Mouse (Mus musculus): Measurements from ENCODE around the gene Sik1. TPM values are rescaled to one million over a fixed set of nuclear protein-coding genes. Genes with fewer than 3 reads are reported as not detected.

Sik1 gene
- total RNA-seq, 1 experiment, result 35.0 TPM

DNA sequence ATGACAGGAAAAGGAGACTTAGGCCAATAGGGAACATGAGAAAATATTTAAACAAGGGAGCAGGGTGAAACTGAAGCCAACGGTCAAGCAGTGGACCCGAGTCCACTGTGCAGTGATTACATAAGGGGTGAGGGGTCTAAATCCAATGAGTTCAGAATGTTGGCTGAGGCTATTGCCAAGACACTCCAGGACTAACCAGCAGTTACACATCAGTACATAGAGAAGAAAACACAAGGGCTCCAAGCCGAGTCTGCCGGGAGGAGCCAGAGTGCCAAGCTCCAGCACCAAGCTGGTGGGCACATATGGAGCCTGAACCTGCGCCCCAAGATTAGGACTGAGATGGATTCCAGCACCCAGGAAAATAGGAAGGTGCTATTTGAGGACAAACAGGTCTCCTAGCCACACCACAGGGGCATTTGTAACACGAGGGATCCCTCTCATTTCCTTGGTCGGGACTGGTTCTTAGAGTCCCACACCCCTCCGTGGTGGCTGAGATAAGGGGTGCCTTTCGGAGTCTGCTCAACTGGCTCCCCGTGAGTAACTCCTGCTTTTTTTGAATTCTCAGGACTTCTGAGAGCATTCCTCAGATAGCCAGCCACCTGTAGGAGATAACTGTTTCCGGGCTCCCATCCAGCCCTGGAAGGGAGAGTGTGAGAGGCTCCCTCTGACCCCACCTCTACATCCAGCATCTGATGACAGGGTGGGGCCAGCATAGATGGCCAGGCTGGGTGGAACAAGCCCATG lies 46.0 kb upstream of the Sik1 start:
- TF ChIP-seq MAFK (IDR thresholded peaks at IDR 0.05; ENCODE audit: insufficient read depth, low read depth, low read length), result no peak
- no peak for TF ChIP-seq HCFC1 (IDR thresholded peaks at IDR 0.05; ENCODE audit: borderline replicate concordance, insufficient read depth, low read length)
- TF ChIP-seq ZNF384 (IDR thresholded peaks at IDR 0.05; ENCODE audit: low read depth, low read length), result no peak
- no peak for TF ChIP-seq ZC3H11A (IDR thresholded peaks at IDR 0.05; ENCODE audit: borderline replicate concordance, low read depth, low read length)
- no peak for TF ChIP-seq CHD2 (IDR thresholded peaks at IDR 0.05; ENCODE audit: low read depth, low read length)
- H3K4me3 ChIP-seq (ENCODE audit: insufficient read depth in 1 of 2, low read depth in 1 of 2, low read length in 2 of 2, poor library complexity in 1 of 2, severe bottlenecking in 1 of 2), result no peak overlapping the region

DNA sequence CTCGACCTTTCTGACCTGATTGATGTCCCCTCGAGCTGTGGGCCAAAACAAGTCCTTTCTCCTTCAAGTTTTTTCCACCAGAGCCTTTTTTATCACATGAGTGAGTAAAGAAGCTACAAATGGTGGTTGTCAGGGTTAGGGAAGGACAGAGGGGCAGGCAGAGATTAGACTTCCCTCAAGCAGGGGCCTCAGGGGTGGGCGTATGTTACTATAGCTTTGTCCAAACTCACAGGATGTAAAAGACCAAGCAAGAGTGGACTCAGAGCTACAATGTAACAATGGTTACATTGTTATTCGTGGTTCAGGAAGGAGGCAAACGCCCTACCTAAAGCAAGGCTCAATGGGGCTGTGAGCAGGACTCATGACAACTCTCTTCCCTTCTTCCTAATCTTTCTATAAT lies 43.3 kb upstream of the Sik1 start:
- in situ Hi-C loops (cut with MboI; ENCODE audit: low sequenced_read_pairs in 2 of 2, unreplicated experiment in 2 of 2), result no loop called here

More for the DNA sequence above, 46.0 kb upstream of the Sik1 start:
- DNase-seq (ENCODE audit: low read depth, low spot score), result no peak
- Histone ChIP-seq H3K9ac (ENCODE audit: insufficient read depth, low read depth, low read length, poor library complexity, severe bottlenecking) (no peak overlapping the region), H3K36me3 (ENCODE audit: control insufficient read depth, insufficient read depth, low read length, poor library complexity, severe bottlenecking) (no peaks in the 10 kb centered on the region), H3K9me3 (ENCODE audit: control insufficient read depth, insufficient read depth, low read depth, low read length) (no peaks in the 10 kb centered on the region), H3K27ac (ENCODE audit: insufficient read depth, low read depth, low read length, poor library complexity, severe bottlenecking) (no peak overlapping the region), H3K4me1 (ENCODE audit: control insufficient read depth in 2 of 2, insufficient read depth in 2 of 2, low read length in 2 of 2, poor library complexity in 1 of 2) (peaks cover 2 to 15% of the 10 kb centered on the region in 2 experiments; a peak in 1 of 4 replicates)
- in situ Hi-C loops (cut with MboI; ENCODE audit: low sequenced_read_pairs in 2 of 2, unreplicated experiment in 2 of 2), result no loop called here

DNA sequence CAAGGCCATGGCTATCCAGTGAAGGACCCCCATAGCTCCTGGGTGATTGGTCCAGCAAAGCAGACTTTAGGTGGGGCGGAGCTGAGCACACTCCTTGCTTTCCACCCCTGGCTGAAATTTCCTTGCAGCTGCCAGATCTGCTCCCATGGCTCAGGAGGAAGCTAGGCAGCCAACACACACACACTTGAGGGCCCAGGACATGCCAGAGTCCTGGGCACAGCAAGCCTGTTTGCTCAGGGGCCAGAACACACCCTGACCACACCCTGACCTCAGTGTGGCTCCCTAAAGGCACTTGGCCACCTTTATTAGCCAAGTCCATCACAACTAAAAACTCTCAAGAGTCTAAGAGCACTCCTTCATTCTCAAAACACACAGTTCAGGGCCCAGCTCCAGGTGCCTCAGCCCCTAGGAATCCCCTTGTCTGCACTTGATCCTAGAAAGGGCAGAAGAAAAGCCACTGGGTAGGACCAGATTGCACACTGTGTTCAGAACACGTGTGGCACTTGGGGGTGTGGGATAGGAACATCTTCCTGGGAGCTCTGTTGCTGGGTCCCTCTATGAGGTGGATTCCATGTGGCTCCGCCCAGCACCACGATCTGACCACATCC lies 41.7 kb upstream of the Sik1 start:
- H3K27ac ChIP-seq (ENCODE audit: insufficient read depth, low read depth, low read length, poor library complexity, severe bottlenecking), result no peak overlapping the region
- TF ChIP-seq MAFK (IDR thresholded peaks at IDR 0.05; ENCODE audit: insufficient read depth, low read depth, low read length) (no peak), ZC3H11A (IDR thresholded peaks at IDR 0.05; ENCODE audit: borderline replicate concordance, low read depth, low read length) (no peak), CHD2 (IDR thresholded peaks at IDR 0.05; ENCODE audit: low read depth, low read length) (no peak), HCFC1 (IDR thresholded peaks at IDR 0.05; ENCODE audit: borderline replicate concordance, insufficient read depth, low read length) (no peak), ZNF384 (IDR thresholded peaks at IDR 0.05; ENCODE audit: low read depth, low read length) (no peak)
- no peak for DNase-seq (ENCODE audit: low read depth, low spot score)

More for the DNA sequence above, 43.3 kb upstream of the Sik1 start:
- DNase-seq (ENCODE audit: low read depth, low spot score), result peak; percentile 55
- Histone ChIP-seq H3K4me3 (ENCODE audit: insufficient read depth in 1 of 2, low read depth in 1 of 2, low read length in 2 of 2, poor library complexity in 1 of 2, severe bottlenecking in 1 of 2) (no peak overlapping the region), H3K9ac (ENCODE audit: insufficient read depth, low read depth, low read length, poor library complexity, severe bottlenecking) (no peak overlapping the region), H3K27ac (ENCODE audit: insufficient read depth, low read depth, low read length, poor library complexity, severe bottlenecking) (no peak overlapping the region), H3K36me3 (ENCODE audit: control insufficient read depth, insufficient read depth, low read length, poor library complexity, severe bottlenecking) (no peaks in the 10 kb centered on the region), H3K4me1 (ENCODE audit: control insufficient read depth in 2 of 2, insufficient read depth in 2 of 2, low read length in 2 of 2, poor library complexity in 1 of 2) (peaks cover 0 to 17% of the 10 kb centered on the region in 2 experiments; a peak in 1 of 4 replicates), H3K9me3 (ENCODE audit: control insufficient read depth, insufficient read depth, low read depth, low read length) (no peaks in the 10 kb centered on the region)
- TF ChIP-seq MAFK (IDR thresholded peaks at IDR 0.05; ENCODE audit: insufficient read depth, low read depth, low read length), result no peak
- TF ChIP-seq HCFC1 (IDR thresholded peaks at IDR 0.05; ENCODE audit: borderline replicate concordance, insufficient read depth, low read length), result no peak
- TF ChIP-seq CHD2 (IDR thresholded peaks at IDR 0.05; ENCODE audit: low read depth, low read length), result no peak
- TF ChIP-seq ZC3H11A (IDR thresholded peaks at IDR 0.05; ENCODE audit: borderline replicate concordance, low read depth, low read length), result no peak
- TF ChIP-seq ZNF384 (IDR thresholded peaks at IDR 0.05; ENCODE audit: low read depth, low read length), result no peak

DNA sequence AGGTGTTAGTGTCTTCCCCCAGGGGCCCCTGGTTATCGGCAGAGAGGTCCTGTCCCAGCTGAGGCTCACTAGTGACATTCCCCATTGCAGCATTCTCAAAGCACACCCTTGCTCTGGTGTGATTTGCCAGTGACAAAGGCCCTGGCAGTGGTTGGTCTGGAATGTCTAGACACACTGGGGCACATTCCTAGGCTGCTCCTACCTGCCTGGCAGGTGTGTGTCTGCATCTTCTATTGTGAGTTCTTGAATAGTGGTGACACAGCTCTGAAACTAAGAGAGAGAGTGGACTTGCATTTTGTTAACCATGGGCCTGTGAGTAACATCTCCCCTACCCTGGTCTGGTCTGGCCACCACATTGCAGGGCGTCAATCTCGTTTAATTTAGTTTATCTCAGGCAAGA lies 41.1 kb upstream of the Sik1 start:
- Histone ChIP-seq H3K27ac (ENCODE audit: insufficient read depth, low read depth, low read length, poor library complexity, severe bottlenecking) (no peak overlapping the region), H3K4me3 (ENCODE audit: insufficient read depth in 1 of 2, low read depth in 1 of 2, low read length in 2 of 2, poor library complexity in 1 of 2, severe bottlenecking in 1 of 2) (no peak overlapping the region), H3K4me1 (ENCODE audit: control insufficient read depth in 2 of 2, insufficient read depth in 2 of 2, low read length in 2 of 2, poor library complexity in 1 of 2) (peaks cover 0 to 16% of the 10 kb centered on the region in 2 experiments; a peak in 1 of 4 replicates), H3K9ac (ENCODE audit: insufficient read depth, low read depth, low read length, poor library complexity, severe bottlenecking) (no peak overlapping the region), H3K9me3 (ENCODE audit: control insufficient read depth, insufficient read depth, low read depth, low read length) (no peaks in the 10 kb centered on the region), H3K36me3 (ENCODE audit: control insufficient read depth, insufficient read depth, low read length, poor library complexity, severe bottlenecking) (no peaks in the 10 kb centered on the region)
- no peak for TF ChIP-seq ZC3H11A (IDR thresholded peaks at IDR 0.05; ENCODE audit: borderline replicate concordance, low read depth, low read length)
- no peak for TF ChIP-seq HCFC1 (IDR thresholded peaks at IDR 0.05; ENCODE audit: borderline replicate concordance, insufficient read depth, low read length)
- TF ChIP-seq CHD2 (IDR thresholded peaks at IDR 0.05; ENCODE audit: low read depth, low read length), result no peak
- no peak for TF ChIP-seq ZNF384 (IDR thresholded peaks at IDR 0.05; ENCODE audit: low read depth, low read length)
- no peak for TF ChIP-seq MAFK (IDR thresholded peaks at IDR 0.05; ENCODE audit: insufficient read depth, low read depth, low read length)
- in situ Hi-C loops (cut with MboI; ENCODE audit: low sequenced_read_pairs in 2 of 2, unreplicated experiment in 2 of 2), result no loop called here
- DNase-seq (ENCODE audit: low read depth, low spot score), result no peak

More for the DNA sequence above, 41.7 kb upstream of the Sik1 start:
- Histone ChIP-seq H3K36me3 (ENCODE audit: control insufficient read depth, insufficient read depth, low read length, poor library complexity, severe bottlenecking) (no peaks in the 10 kb centered on the region), H3K4me3 (ENCODE audit: insufficient read depth in 1 of 2, low read depth in 1 of 2, low read length in 2 of 2, poor library complexity in 1 of 2, severe bottlenecking in 1 of 2) (no peak overlapping the region), H3K9me3 (ENCODE audit: control insufficient read depth, insufficient read depth, low read depth, low read length) (no peaks in the 10 kb centered on the region), H3K9ac (ENCODE audit: insufficient read depth, low read depth, low read length, poor library complexity, severe bottlenecking) (no peak overlapping the region), H3K4me1 (ENCODE audit: control insufficient read depth in 2 of 2, insufficient read depth in 2 of 2, low read length in 2 of 2, poor library complexity in 1 of 2) (peaks cover 0 to 15% of the 10 kb centered on the region in 2 experiments; a peak in 1 of 4 replicates)
- in situ Hi-C loops (cut with MboI; ENCODE audit: low sequenced_read_pairs in 2 of 2, unreplicated experiment in 2 of 2), result no loop called here

Data from ES-E14 (cell line).